Mouse (Mus musculus): ENCODE measurements around the gene Zc3h15. TPM values are rescaled to one million over a fixed set of nuclear protein-coding genes. Genes with fewer than 3 reads are reported as not detected.

The Zc3h15 gene
- 4.6 and 13.1 TPM in 2 replicates for polyA plus RNA-seq (2012; rRNA removed; ENCODE audit: low replicate concordance)

DNA sequence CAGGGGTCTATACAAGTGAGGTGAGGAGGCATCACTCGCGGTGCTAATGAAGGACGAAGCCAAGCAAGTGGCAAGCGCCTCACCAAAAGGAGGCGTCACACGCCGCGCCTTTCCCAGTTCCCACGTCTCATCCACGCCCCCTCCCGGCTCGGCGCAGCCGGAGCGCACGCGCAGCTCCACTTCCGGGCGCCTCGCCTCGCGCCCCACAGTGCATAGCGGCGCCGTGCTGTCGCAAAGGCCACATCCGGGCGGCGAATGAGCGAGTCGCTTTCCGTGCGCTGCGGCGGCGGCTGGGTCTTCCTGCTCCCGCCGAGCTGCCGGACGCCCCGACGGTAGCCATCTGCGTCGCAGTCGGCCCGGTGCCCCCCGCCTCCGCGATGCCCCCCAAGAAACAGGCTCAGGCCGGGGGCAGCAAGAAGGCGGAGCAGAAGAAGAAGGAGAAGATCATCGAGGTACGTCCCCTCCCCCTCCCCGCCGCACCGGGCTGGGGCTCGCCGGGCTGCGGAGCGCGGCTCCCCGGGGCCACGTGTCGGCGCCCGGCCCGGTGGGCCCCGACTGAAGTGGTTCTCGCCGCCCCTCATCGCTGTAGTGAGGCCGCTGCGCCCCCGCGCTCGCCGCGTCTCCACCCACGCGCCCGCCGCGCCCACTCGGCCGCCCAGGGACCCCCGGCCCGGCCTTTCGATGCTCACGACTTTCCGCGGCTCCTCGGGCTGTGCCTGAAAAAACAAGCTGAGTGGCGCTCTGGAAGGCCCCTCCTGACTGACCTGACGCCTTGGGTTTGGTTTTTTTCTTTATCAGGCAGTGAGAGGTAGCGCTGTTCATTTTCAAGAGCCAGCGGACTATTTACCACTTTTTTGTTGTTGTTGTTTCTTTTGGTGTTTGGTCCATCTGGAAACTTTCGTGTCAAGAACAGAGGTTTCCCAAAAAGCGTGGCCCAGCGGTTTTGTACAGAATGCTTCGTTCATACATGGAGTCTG, at the start of gene Zc3h15:
TSS of gene Zc3h15 (plus strand) at position 160 of the 977 bp plus-strand sequence.

Other genes starting within 250 kb of the Zc3h15 start
- 22.4 and 114 TPM in 2 replicates for gene Itgav, start 80.0 kb downstream of the Zc3h15 start, polyA plus RNA-seq (2012; rRNA removed; ENCODE audit: low replicate concordance)
- 0.98 and 1.5 TPM in 2 replicates for gene Fam171b, start 168.2 kb downstream of the Zc3h15 start, polyA plus RNA-seq (2012; rRNA removed; ENCODE audit: low replicate concordance)